Mouse (Mus musculus): Measurements from ENCODE around the gene Cntnap5a. TPM values are rescaled to one million over a fixed set of nuclear protein-coding genes. Genes with fewer than 3 reads are reported as not detected.

Cntnap5a gene
- polyA plus RNA-seq, 1 experiment from 2014 or later = not detected

- DNase-seq (ENCODE audit: low spot score) (no peak), ATAC-seq (ENCODE audit: insufficient number of reproducible peaks, low FRiP score, low TSS enrichment, low read depth) (no peak)
- Histone ChIP-seq H3K9ac (ENCODE audit: low read length) (no peak overlapping the region), H3K27ac (replicated peaks; ENCODE audit: low read depth, low read length) (no peak overlapping the region), H3K9me3 (ENCODE audit: control insufficient read depth, low read length) (no peaks in the 10 kb centered on the region), H3K4me1 (ENCODE audit: control insufficient read depth, insufficient read depth, low read length) (no peaks in the 10 kb centered on the region), H3K27me3 (ENCODE audit: control insufficient read depth, insufficient read depth, low read length) (no peaks in the 10 kb centered on the region), H3K4me3 (ENCODE audit: low read depth, low read length) (no peak overlapping the region), H3K4me2 (ENCODE audit: low read depth, severe bottlenecking) (no peak overlapping the region), H3K36me3 (ENCODE audit: control insufficient read depth, insufficient read depth, low read length) (no peaks in the 10 kb centered on the region)
These were observed 532.3 kb downstream of the Cntnap5a start for GRCm38 (mm10) chr1:116216883-116217282.

- Histone ChIP-seq H3K9me3 (ENCODE audit: control insufficient read depth, low read length) (no peaks in the 10 kb centered on the region), H3K4me1 (ENCODE audit: control insufficient read depth, insufficient read depth, low read length) (no peaks in the 10 kb centered on the region), H3K36me3 (ENCODE audit: control insufficient read depth, insufficient read depth, low read length) (no peaks in the 10 kb centered on the region), H3K9ac (ENCODE audit: low read length) (no peak overlapping the region), H3K4me3 (ENCODE audit: low read depth, low read length) (no peak overlapping the region), H3K4me2 (ENCODE audit: low read depth, severe bottlenecking) (no peak overlapping the region), H3K27ac (replicated peaks; ENCODE audit: low read depth, low read length) (no peak overlapping the region), H3K27me3 (ENCODE audit: control insufficient read depth, insufficient read depth, low read length) (no peaks in the 10 kb centered on the region)
- no peak for DNase-seq (ENCODE audit: low spot score)
- no peak for ATAC-seq (ENCODE audit: insufficient number of reproducible peaks, low FRiP score, low TSS enrichment, low read depth)
These were observed 556.0 kb downstream of the Cntnap5a start for GRCm38 (mm10) chr1:116240538-116240937.

GRCm38 (mm10) chr1:116243856-116244255, 559.3 kb downstream of the Cntnap5a start:
- no peak overlapping the region for H3K4me3 ChIP-seq (ENCODE audit: low read depth, low read length)
- H3K4me2 ChIP-seq (ENCODE audit: low read depth, severe bottlenecking) = no peak overlapping the region
- H3K36me3 ChIP-seq (ENCODE audit: control insufficient read depth, insufficient read depth, low read length) = no peaks in the 10 kb centered on the region
- 84% methylated on average over 2 of the region's 2 CpGs for WGBS
- no peak overlapping the region for H3K9ac ChIP-seq (ENCODE audit: low read length)
- DNase-seq (ENCODE audit: low spot score) (no peak), ATAC-seq (ENCODE audit: insufficient number of reproducible peaks, low FRiP score, low TSS enrichment, low read depth) (no peak)
- H3K27ac ChIP-seq (replicated peaks; ENCODE audit: low read depth, low read length) = no peak overlapping the region
- no peaks in the 10 kb centered on the region for H3K27me3 ChIP-seq (ENCODE audit: control insufficient read depth, insufficient read depth, low read length)
- H3K9me3 ChIP-seq (ENCODE audit: control insufficient read depth, low read length) = no peaks in the 10 kb centered on the region
- H3K4me1 ChIP-seq (ENCODE audit: control insufficient read depth, insufficient read depth, low read length) = no peaks in the 10 kb centered on the region

GRCm38 (mm10) chr1:116281144-116281543, 596.6 kb downstream of the Cntnap5a start:
- Histone ChIP-seq H3K4me1 (ENCODE audit: control insufficient read depth, insufficient read depth, low read length) (no peaks in the 10 kb centered on the region), H3K27me3 (ENCODE audit: control insufficient read depth, insufficient read depth, low read length) (no peaks in the 10 kb centered on the region), H3K9me3 (ENCODE audit: control insufficient read depth, low read length) (no peaks in the 10 kb centered on the region), H3K4me2 (ENCODE audit: low read depth, severe bottlenecking) (no peak overlapping the region), H3K36me3 (ENCODE audit: control insufficient read depth, insufficient read depth, low read length) (no peaks in the 10 kb centered on the region), H3K4me3 (ENCODE audit: low read depth, low read length) (no peak overlapping the region), H3K27ac (replicated peaks; ENCODE audit: low read depth, low read length) (no peak overlapping the region), H3K9ac (ENCODE audit: low read length) (no peak overlapping the region)
- ATAC-seq (ENCODE audit: insufficient number of reproducible peaks, low FRiP score, low TSS enrichment, low read depth) (no peak), DNase-seq (ENCODE audit: low spot score) (no peak)

- H3K4me1 ChIP-seq (ENCODE audit: control insufficient read depth, insufficient read depth, low read length) = no peaks in the 10 kb centered on the region
- H3K27ac ChIP-seq (replicated peaks; ENCODE audit: low read depth, low read length) = no peak overlapping the region
- no peak overlapping the region for H3K4me3 ChIP-seq (ENCODE audit: low read depth, low read length)
- H3K4me2 ChIP-seq (ENCODE audit: low read depth, severe bottlenecking) = no peak overlapping the region
- no peaks in the 10 kb centered on the region for H3K9me3 ChIP-seq (ENCODE audit: control insufficient read depth, low read length)
- no peak for DNase-seq (ENCODE audit: low spot score)
- H3K27me3 ChIP-seq (ENCODE audit: control insufficient read depth, insufficient read depth, low read length) = no peaks in the 10 kb centered on the region
- H3K9ac ChIP-seq (ENCODE audit: low read length) = no peak overlapping the region
- 70% methylated on average over 1 of the region's 1 CpGs for WGBS
- no peaks in the 10 kb centered on the region for H3K36me3 ChIP-seq (ENCODE audit: control insufficient read depth, insufficient read depth, low read length)
- no peak for ATAC-seq (ENCODE audit: insufficient number of reproducible peaks, low FRiP score, low TSS enrichment, low read depth)
These were observed 599.4 kb downstream of the Cntnap5a start for GRCm38 (mm10) chr1:116283968-116284367.

- Histone ChIP-seq H3K4me2 (ENCODE audit: low read depth, severe bottlenecking) (no peak overlapping the region), H3K27me3 (ENCODE audit: control insufficient read depth, insufficient read depth, low read length) (no peaks in the 10 kb centered on the region), H3K27ac (replicated peaks; ENCODE audit: low read depth, low read length) (no peak overlapping the region), H3K36me3 (ENCODE audit: control insufficient read depth, insufficient read depth, low read length) (no peaks in the 10 kb centered on the region), H3K9ac (ENCODE audit: low read length) (no peak overlapping the region), H3K4me1 (ENCODE audit: control insufficient read depth, insufficient read depth, low read length) (no peaks in the 10 kb centered on the region), H3K4me3 (ENCODE audit: low read depth, low read length) (no peak overlapping the region), H3K9me3 (ENCODE audit: control insufficient read depth, low read length) (no peaks in the 10 kb centered on the region)
- DNase-seq (ENCODE audit: low spot score) (no peak), ATAC-seq (ENCODE audit: insufficient number of reproducible peaks, low FRiP score, low TSS enrichment, low read depth) (no peak)
- 86% methylated on average over 3 of the region's 3 CpGs for WGBS
These were observed 622.0 kb downstream of the Cntnap5a start for GRCm38 (mm10) chr1:116306555-116306954.

- Histone ChIP-seq H3K9me3 (ENCODE audit: control insufficient read depth, low read length) (no peaks in the 10 kb centered on the region), H3K36me3 (ENCODE audit: control insufficient read depth, insufficient read depth, low read length) (no peaks in the 10 kb centered on the region), H3K4me1 (ENCODE audit: control insufficient read depth, insufficient read depth, low read length) (no peaks in the 10 kb centered on the region), H3K4me3 (ENCODE audit: low read depth, low read length) (no peak overlapping the region), H3K27me3 (ENCODE audit: control insufficient read depth, insufficient read depth, low read length) (no peaks in the 10 kb centered on the region), H3K9ac (ENCODE audit: low read length) (no peak overlapping the region), H3K4me2 (ENCODE audit: low read depth, severe bottlenecking) (no peak overlapping the region), H3K27ac (replicated peaks; ENCODE audit: low read depth, low read length) (no peak overlapping the region)
- 70% methylated on average over 3 of the region's 3 CpGs for WGBS
- ATAC-seq (ENCODE audit: insufficient number of reproducible peaks, low FRiP score, low TSS enrichment, low read depth) = no peak
- no peak for DNase-seq (ENCODE audit: low spot score)
These were observed 627.0 kb downstream of the Cntnap5a start for GRCm38 (mm10) chr1:116311512-116311911.

- Histone ChIP-seq H3K4me1 (ENCODE audit: control insufficient read depth, insufficient read depth, low read length) (no peaks in the 10 kb centered on the region), H3K4me2 (ENCODE audit: low read depth, severe bottlenecking) (no peak overlapping the region), H3K9ac (ENCODE audit: low read length) (no peak overlapping the region), H3K36me3 (ENCODE audit: control insufficient read depth, insufficient read depth, low read length) (no peaks in the 10 kb centered on the region), H3K9me3 (ENCODE audit: control insufficient read depth, low read length) (no peaks in the 10 kb centered on the region), H3K27ac (replicated peaks; ENCODE audit: low read depth, low read length) (no peak overlapping the region), H3K4me3 (ENCODE audit: low read depth, low read length) (no peak overlapping the region), H3K27me3 (ENCODE audit: control insufficient read depth, insufficient read depth, low read length) (no peaks in the 10 kb centered on the region)
- DNase-seq (ENCODE audit: low spot score) (no peak), ATAC-seq (ENCODE audit: insufficient number of reproducible peaks, low FRiP score, low TSS enrichment, low read depth) (no peak)
These were observed 628.7 kb downstream of the Cntnap5a start for GRCm38 (mm10) chr1:116313269-116313668.

- H3K4me2 ChIP-seq (ENCODE audit: low read depth, severe bottlenecking) = no peak overlapping the region
- H3K9me3 ChIP-seq (ENCODE audit: control insufficient read depth, low read length) = no peaks in the 10 kb centered on the region
- no peak overlapping the region for H3K4me3 ChIP-seq (ENCODE audit: low read depth, low read length)
- DNase-seq (ENCODE audit: low spot score) (no peak), ATAC-seq (ENCODE audit: insufficient number of reproducible peaks, low FRiP score, low TSS enrichment, low read depth) (no peak)
- H3K36me3 ChIP-seq (ENCODE audit: control insufficient read depth, insufficient read depth, low read length) = no peaks in the 10 kb centered on the region
- H3K27ac ChIP-seq (replicated peaks; ENCODE audit: low read depth, low read length) = no peak overlapping the region
- no peaks in the 10 kb centered on the region for H3K4me1 ChIP-seq (ENCODE audit: control insufficient read depth, insufficient read depth, low read length)
- no peak overlapping the region for H3K9ac ChIP-seq (ENCODE audit: low read length)
- no peaks in the 10 kb centered on the region for H3K27me3 ChIP-seq (ENCODE audit: control insufficient read depth, insufficient read depth, low read length)
These were observed 639.9 kb downstream of the Cntnap5a start for GRCm38 (mm10) chr1:116324505-116324904.

All from limb, embryonic 11.5 days (tissue).